Mouse (Mus musculus) mature B cell (primary cell): Measurements from ENCODE around the gene Fam76b.
"Not testable (repeated sequence)": the region's sequence is repeated elsewhere in the genome, so short reads cannot be mapped to it uniquely, and the experiment has no call there.

Experiments used
- in situ Hi-C: fragments of 300-500 bp; cut with MboI; formaldehyde crosslinking; loops from 2 replicates; pipeline ENCODE4 v1.14.3; 2019

The Fam76b gene

GRCm38 (mm10) chr9:13827406-13828086 lies at the start of gene Fam76b:
TSS of gene Fam76b (plus strand) at chr9:13827716.
- in situ Hi-C loops = no loop called here

- in situ Hi-C loops = no loop called here
Measured at GRCm38 (mm10) chr9:13781985-13782384, 45.5 kb upstream of the Fam76b start.

GRCm38 (mm10) chr9:13790864-13791263 lies 36.7 kb upstream of the Fam76b start:
- in situ Hi-C loops = not testable (repeated sequence)

GRCm38 (mm10) chr9:13794302-13794701 lies 33.2 kb upstream of the Fam76b start:
- in situ Hi-C loops = no loop called here

GRCm38 (mm10) chr9:13794756-13795155 lies 32.8 kb upstream of the Fam76b start:
- in situ Hi-C loops = no loop called here

GRCm38 (mm10) chr9:13804480-13804879 lies 23.0 kb upstream of the Fam76b start:
- in situ Hi-C loops = no loop called here

GRCm38 (mm10) chr9:13806854-13807253 lies 20.7 kb upstream of the Fam76b start:
- in situ Hi-C loops = no loop called here

- in situ Hi-C loops = no loop called here
Measured at GRCm38 (mm10) chr9:13807657-13808056, 19.9 kb upstream of the Fam76b start.

GRCm38 (mm10) chr9:13809937-13810336 lies 17.6 kb upstream of the Fam76b start:
- in situ Hi-C loops = no loop called here

- in situ Hi-C loops = no loop called here
Measured at GRCm38 (mm10) chr9:13818369-13818768, 9.1 kb upstream of the Fam76b start.

GRCm38 (mm10) chr9:13820774-13821173 lies 6.7 kb upstream of the Fam76b start:
- in situ Hi-C loops = no loop called here

- in situ Hi-C loops = no loop called here
Measured at GRCm38 (mm10) chr9:13825896-13826295, 1.6 kb upstream of the Fam76b start.

- in situ Hi-C loops = no loop called here
Measured at GRCm38 (mm10) chr9:13826391-13826805, 1.1 kb upstream of the Fam76b start.

GRCm38 (mm10) chr9:13826832-13827405 lies 597 bp upstream of the Fam76b start, which contains the start of gene Cep57:
TSS of gene Cep57 (minus strand) at chr9:13827107.
- in situ Hi-C loops = no loop called here

- in situ Hi-C loops = no loop called here
Measured at GRCm38 (mm10) chr9:13828087-13828441, 548 bp downstream of the Fam76b start.

GRCm38 (mm10) chr9:13835256-13835655 lies 7.7 kb downstream of the Fam76b start:
- in situ Hi-C loops = no loop called here

GRCm38 (mm10) chr9:13836726-13837125 lies 9.2 kb downstream of the Fam76b start:
- in situ Hi-C loops = no loop called here

GRCm38 (mm10) chr9:13847591-13847990 lies 20.1 kb downstream of the Fam76b start:
- in situ Hi-C loops = no loop called here

- in situ Hi-C loops = no loop called here
Measured at GRCm38 (mm10) chr9:13848481-13849480, 21.3 kb downstream of the Fam76b start.

- in situ Hi-C loops = no loop called here
Measured at GRCm38 (mm10) chr9:13853876-13854275, 26.4 kb downstream of the Fam76b start.

- in situ Hi-C loops = no loop called here
Measured at GRCm38 (mm10) chr9:13856247-13856646, 28.7 kb downstream of the Fam76b start.

- in situ Hi-C loops = no loop called here
Measured at GRCm38 (mm10) chr9:13856777-13857176, 29.3 kb downstream of the Fam76b start.
